Mouse (Mus musculus) testis, postnatal 10 days (tissue): ENCODE results near the gene Ctxn1.

ENCODE experiments used
- DNase-seq: peaks from one replicate; pipeline ENCODE4 v3.0.0; 2021; ENCODE audit warnings: low spot score

Gene Ctxn1

DNA sequence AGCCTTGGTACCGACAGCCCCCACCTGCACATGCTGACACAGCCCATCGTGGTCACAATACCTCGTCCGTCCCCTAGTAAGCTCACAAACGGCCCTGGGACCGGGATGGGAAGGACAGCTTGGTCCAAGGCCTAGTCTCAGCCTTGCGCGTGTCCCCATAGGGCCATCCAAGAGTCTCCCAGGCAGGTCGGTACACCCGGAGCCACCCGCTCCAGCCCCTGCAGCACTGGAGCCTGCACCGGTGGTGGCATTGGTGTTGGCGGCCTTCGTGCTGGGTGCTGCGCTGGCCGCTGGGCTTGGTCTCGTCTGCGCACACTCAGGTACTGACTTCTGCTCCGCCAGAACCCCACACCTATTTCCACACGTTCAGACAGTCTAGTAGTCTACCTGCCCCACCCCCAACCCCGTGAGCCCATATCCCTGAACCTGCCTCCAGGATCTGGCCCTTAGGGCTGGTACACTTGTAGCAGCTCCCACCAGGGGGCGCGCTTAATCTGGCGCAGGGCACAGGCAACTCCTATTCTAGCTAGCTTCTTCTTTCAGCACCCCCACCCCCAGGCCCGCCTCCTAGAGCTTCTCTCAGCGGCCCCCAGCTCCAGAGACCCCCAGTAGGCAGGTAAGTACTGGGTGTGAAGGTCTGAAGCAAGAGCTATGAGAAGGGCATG, 8.6 kb downstream of the Ctxn1 start:
- peak; percentile 94 for DNase-seq

GRCm38 (mm10) chr8:4249213-4249612, 9.9 kb downstream of the Ctxn1 start:
- peak; percentile 79 for DNase-seq

DNA sequence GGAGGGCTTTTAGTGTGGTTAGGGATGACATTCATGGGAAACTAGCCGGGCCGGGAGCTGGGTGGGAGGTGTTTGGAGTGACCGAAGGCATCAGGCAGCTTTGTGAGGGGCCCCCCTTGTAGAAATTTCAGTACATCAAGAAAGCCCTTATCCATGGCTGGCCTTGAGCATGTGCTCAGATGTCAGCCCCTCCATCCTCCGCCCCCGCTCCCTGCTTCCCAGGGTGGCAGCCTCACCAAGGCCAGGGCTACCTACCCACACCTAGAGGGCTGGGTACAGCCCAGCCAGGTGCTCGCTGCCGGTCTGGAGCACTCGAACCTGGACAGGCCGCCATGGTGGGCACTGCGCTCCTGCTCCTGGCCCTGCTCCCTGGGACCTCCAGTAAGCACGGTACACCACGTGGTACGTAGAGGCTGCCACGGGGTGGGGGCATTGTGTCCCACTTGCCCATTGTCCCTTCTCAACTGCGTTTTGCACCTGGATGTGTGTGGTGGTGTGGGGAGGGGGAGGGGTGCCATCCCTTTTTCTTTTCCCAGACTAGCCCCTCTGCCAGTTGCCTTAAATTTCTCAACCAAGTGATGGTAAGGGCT, 11.0 kb downstream of the Ctxn1 start, which contains the start of gene Tgfbr3l:
Gene Tgfbr3l (plus strand): TSS at position 264 of the 590 bp plus-strand sequence.
- DNase-seq: peak; percentile 64

- no peak for DNase-seq
These were observed 11.8 kb downstream of the Ctxn1 start for GRCm38 (mm10) chr8:4247241-4247640.

GRCm38 (mm10) chr8:4245737-4246136, 13.3 kb downstream of the Ctxn1 start:
- DNase-seq: peak; percentile 59

DNA sequence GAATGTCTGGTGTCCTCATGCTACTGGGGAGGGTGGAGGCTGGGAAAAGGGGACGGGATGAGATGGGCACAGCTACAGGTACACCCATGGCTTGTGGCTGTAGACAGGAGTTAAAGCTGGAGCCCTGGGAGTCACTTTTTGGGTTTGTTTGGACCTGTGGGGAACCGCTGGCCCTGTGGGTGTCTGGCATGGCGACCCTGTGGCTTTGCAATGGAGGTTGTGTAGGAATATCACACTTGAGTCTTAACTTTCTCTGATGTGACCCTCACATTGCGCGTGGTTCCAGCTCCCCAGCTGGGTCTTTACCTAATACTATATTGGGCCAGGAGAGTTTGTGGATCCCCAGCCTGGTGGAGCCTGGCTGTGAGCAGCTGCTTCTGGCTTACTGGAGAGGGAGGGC, 14.0 kb downstream of the Ctxn1 start:
- DNase-seq: no peak

DNA sequence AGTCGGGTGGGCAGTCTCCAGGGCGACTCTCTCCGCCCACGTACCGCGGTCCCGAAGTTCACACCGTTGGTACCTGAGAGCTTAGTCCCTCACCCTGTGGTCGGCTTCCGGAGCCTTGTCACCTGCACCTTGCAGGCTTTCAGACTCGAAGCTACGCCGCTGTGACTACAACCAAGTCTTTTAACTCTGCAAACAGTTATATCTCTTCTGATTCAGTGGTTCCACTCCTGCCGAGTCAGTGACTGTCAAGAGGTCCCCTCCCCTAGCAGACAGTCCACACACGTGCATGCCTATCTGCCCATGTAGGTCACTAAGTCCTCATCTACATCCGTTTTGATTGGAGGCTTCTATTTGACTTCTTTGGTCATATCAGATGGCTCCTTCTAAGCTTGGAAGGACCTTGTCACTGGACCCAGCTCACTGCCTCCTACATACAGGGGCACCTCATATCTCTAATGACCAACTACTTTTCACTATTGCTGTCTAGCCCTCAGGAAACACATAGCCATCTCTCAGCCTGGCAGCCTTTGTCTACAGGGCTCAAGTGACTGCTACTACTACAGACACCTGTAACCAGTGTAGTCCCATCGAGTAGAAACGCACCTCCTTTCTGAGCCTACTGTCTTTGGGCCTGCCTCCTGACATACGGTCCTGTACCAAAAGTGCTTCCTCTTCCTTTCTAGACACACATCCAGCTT, 19.7 kb downstream of the Ctxn1 start:
- no peak for DNase-seq

GRCm38 (mm10) chr8:4238434-4239192, 20.5 kb downstream of the Ctxn1 start, which contains the start of the genes Map2k7 and Gm49320:
Gene Map2k7 (plus strand): TSS chr8:4238740.
Gene Gm49320 (plus strand): TSS chr8:4238865.
- DNase-seq: peak; percentile 100

DNA sequence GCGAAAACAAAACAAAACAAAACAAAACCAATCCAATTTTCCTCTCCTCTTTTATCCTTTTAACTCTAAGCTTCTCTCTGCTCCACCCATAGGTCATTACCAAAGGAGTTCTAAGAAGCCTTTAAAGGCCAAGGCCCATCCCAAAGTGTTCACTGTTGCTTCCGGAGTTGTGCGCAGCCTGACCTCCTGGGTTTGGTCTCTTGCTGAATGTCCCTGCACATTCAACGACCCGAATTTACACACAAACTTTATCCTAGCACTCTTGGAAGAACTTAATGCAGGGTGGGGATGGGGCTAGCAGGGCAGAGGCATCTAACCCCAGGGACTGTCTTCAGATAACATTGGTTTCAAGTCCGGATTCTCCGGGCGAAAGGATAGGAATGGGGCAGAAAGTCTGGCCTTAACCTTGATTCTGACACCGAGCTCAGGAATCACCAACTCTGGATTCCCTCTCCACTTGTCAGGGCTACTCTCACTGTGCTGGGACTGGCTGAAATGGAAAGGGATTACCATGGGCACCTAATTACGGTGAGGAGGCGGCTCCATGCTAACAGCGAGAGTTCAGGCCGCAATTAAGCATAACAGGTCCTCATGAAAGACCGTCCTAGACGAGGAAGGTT, 21.1 kb downstream of the Ctxn1 start:
- DNase-seq: peak; percentile 51

DNA sequence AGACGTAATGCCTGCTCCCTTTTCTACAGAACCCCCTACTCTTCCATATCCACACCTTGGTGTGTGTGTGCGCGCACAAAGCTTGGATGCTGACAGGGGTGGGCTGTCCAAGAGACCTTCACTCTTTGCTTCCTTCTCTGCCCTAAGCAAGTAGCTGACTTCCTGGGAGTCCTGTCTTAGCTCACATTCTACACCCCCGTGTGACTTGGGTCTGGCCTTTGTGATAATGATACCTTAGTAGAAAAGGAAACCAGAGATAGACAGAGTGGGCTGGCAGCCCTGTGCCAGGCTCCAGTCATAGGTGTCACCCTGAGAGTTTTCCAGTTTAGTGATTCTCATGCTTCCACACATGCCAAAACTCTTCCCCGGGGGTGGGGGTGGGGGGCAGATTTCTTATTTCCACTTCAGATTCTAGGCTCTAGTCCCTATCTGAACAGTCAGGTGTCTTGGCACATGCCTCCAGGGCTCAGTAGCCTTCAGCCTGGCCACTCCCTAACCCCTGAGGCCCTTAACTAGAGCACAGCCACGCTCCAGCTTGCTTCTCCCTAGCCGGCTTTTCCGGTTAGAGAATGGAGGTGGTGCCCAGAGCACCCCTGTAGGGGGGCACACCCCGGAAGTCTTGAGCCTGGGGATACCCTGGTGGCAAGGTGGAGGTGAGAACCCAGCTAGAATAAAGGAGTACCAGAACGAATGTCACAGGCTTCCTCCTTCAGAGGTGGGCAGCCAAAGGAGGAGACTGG, 28.3 kb downstream of the Ctxn1 start:
- DNase-seq: no peak

GRCm38 (mm10) chr8:4229784-4230183, 29.3 kb downstream of the Ctxn1 start:
- DNase-seq: no peak

- DNase-seq: no peak
These were observed 31.2 kb downstream of the Ctxn1 start for GRCm38 (mm10) chr8:4227919-4228318.

- peak; percentile 65 for DNase-seq
These were observed 32.2 kb downstream of the Ctxn1 start, which contains the start of gene Lrrc8e for GRCm38 (mm10) chr8:4226739-4227347. Gene Lrrc8e (plus strand): TSS chr8:4226827.

- DNase-seq: peak; percentile 42
These were observed 32.8 kb downstream of the Ctxn1 start for GRCm38 (mm10) chr8:4226323-4226722.

DNA sequence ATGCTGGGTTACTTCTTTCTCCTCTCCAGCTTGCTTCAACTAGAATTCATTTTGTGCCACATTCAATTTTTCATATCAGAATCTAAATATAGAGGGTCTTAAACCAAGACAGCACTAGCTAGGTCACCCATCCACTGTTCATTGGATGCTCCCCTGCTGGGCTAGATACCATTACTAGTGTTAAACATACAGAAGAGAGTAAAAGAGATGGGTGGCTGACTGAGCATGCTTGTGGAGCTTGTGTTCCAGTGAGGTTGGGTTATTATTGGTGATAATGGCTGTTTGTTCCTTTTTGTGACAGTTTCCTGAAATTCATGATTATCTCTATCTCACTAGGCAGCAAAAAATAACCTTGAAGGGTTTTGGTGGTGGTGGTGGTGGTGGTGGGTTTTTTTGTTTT, 37.0 kb downstream of the Ctxn1 start:
- DNase-seq: no peak

GRCm38 (mm10) chr8:4219617-4220016, 39.5 kb downstream of the Ctxn1 start:
- no peak for DNase-seq

DNA sequence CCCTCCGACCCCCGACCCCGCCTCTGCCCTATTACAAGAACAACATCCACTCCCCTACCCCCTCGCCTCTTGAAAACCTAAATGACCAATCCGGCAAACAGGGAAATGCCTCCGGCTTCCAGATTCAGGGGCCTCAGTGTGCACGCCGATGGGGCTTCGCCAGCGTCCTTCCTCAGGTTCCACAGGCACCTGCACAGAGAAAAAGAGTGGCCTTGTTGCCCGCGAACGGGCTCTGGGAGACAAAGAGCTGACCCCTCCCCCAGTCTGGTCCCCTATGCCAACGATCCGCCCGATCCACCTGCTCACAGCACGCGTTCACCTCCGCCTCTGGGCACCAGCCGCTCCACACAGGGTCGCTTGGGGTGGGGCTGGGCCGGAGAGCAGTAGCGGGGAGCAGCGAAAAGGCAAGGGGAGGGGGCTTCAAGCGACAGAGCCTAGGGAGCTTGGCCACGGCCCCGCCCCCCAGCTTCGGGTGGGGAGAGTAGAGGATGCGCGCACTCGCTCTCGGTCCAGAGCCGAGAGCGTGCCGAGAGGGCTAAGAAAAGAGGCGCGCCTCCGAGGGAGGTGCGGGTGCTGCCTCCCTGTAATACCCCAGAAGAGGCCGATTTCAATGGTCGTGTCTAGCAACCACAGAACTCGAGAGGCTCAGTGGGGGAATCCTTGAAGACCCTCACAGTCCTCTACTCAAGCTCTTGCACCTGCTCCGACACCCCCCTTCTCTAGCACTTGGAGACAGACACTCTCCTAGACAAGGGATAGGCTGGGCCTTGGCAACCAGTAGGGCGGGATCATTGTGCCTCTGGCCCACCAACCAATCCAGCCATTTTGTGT, 42.1 kb downstream of the Ctxn1 start, which contains the start of gene Prr36:
Gene Prr36 (minus strand): TSS at position 669 of the 831 bp plus-strand sequence.
- DNase-seq: peak; percentile 63

GRCm38 (mm10) chr8:4216296-4216695, 42.8 kb downstream of the Ctxn1 start:
- DNase-seq: no peak
